Mouse (Mus musculus) liver, embryonic 15.5 days (tissue): ENCODE data around the gene Araf. TPM values are rescaled to one million over a fixed set of nuclear protein-coding genes. Genes with fewer than 3 reads are reported as not detected.

Source experiments
- ATAC-seq: fragments of 200-750 bp; cut with Nextera tagmentation; 2 replicates; pipeline ENCODE4 v1.8.0; 2017; ENCODE audit warnings: moderate number of reproducible peaks, mild to moderate bottlenecking, moderate library complexity; ENCODE audit not compliant: insufficient read depth
- H3K27ac ChIP-seq: fragments of 300-500 bp; sonication (generic); replicated peaks from 2 replicates; pipeline ENCODE4 v1.5.1; 2015; ENCODE audit warnings: mild to moderate bottlenecking, inconsistent platforms
- H3K27me3 ChIP-seq: fragments of 300-500 bp; sonication (generic); 2 replicates; pipeline ENCODE4 v1.6.1; 2015; ENCODE audit warnings: mild to moderate bottlenecking, inconsistent platforms
- H3K36me3 ChIP-seq: fragments of 300-500 bp; sonication (generic); replicated peaks from 2 replicates; pipeline ENCODE4 v1.6.1; 2015; ENCODE audit warnings: moderate library complexity, mild to moderate bottlenecking, inconsistent platforms
- H3K4me1 ChIP-seq: fragments of 300-500 bp; sonication (generic); replicated peaks from 2 replicates; pipeline ENCODE4 v1.6.1; 2015; ENCODE audit warnings: inconsistent platforms
- H3K4me2 ChIP-seq: fragments of 300-500 bp; sonication (generic); 2 replicates; pipeline ENCODE4 v1.6.1; 2015; ENCODE audit warnings: moderate library complexity, mild to moderate bottlenecking, inconsistent platforms
- H3K4me3 ChIP-seq: fragments of 300-500 bp; sonication (generic); replicated peaks from 2 replicates; pipeline ENCODE4 v1.5.1; 2015; ENCODE audit warnings: mild to moderate bottlenecking, inconsistent platforms
- H3K9ac ChIP-seq: fragments of 300-500 bp; sonication (generic); 2 replicates; pipeline ENCODE4 v1.6.1; 2015; ENCODE audit warnings: moderate library complexity, mild to moderate bottlenecking, inconsistent platforms
- H3K9me3 ChIP-seq: fragments of 300-500 bp; sonication (generic); replicated peaks from 2 replicates; pipeline ENCODE4 v1.6.1; 2016; ENCODE audit warnings: inconsistent platforms
- WGBS: fragments of 180-500 bp; shearing (Covaris S2); methylation state at CpG from one replicate; pipeline ENCODE4 v1.1.7; 2015; ENCODE audit warnings: mixed read lengths; ENCODE audit not compliant: insufficient replicate concordance; 5-methylcytosine and 5-hydroxymethylcytosine counted together
- microRNA-seq: library from miRNA; unstranded; fragments of <30 nt; microRNA quantifications from one replicate; pipeline ENCODE4, GENCODE M21; 2016
- polyA plus RNA-seq: library from polyadenylated mRNA; unstranded; fragments of >200 nt; fragmentation: Nextera tagmentation; extraction: Ambion mirVana; gene quantifications from 2 replicates; pipeline ENCODE4 v1.2.1, GENCODE M21; 2015

Gene Araf
- polyA plus RNA-seq, 1 experiment from 2014 or later = 39.8 TPM

GRCm38 (mm10) chrX:20875241-20875640 lies 77.6 kb downstream of the Araf start:
- no peak for ATAC-seq
- WGBS = 58% methylated on average over 3 of the region's 3 CpGs

GRCm38 (mm10) chrX:20910074-20910473 lies 112.5 kb downstream of the Araf start:
- WGBS = 33% methylated on average over 3 of the region's 3 CpGs
- peak; percentile 54; the same call in 1 of the 2 replicates for ATAC-seq

More at GRCm38 (mm10) chrX:20875241-20875640, 77.6 kb downstream of the Araf start:
- H3K4me3 ChIP-seq = no peak overlapping the region
- H3K4me1 ChIP-seq = no peaks in the 10 kb centered on the region
- no peak overlapping the region for H3K4me2 ChIP-seq
- no peaks in the 10 kb centered on the region for H3K36me3 ChIP-seq
- no peak overlapping the region for H3K9ac ChIP-seq
- no peaks in the 10 kb centered on the region for H3K9me3 ChIP-seq
- H3K27ac ChIP-seq = no peak overlapping the region
- H3K27me3 ChIP-seq = peaks cover 3% of the 10 kb centered on the region

More at GRCm38 (mm10) chrX:20910074-20910473, 112.5 kb downstream of the Araf start:
- no peak overlapping the region for H3K4me2 ChIP-seq
- no peak overlapping the region for H3K4me3 ChIP-seq
- peaks cover 10% of the 10 kb centered on the region for H3K4me1 ChIP-seq
- H3K9me3 ChIP-seq = no peaks in the 10 kb centered on the region
- H3K27me3 ChIP-seq = no peaks in the 10 kb centered on the region
- no peaks in the 10 kb centered on the region for H3K36me3 ChIP-seq
- no peak overlapping the region for H3K9ac ChIP-seq
- no peak overlapping the region for H3K27ac ChIP-seq

Small RNA genes lying within 50 kb of the gene (microRNA-seq; reads per million reads assigned to microRNA genes)
- gene Gm24824 = not detected
- not detected for gene Mir5617

Other genes with a start within 250 kb of the Araf start
- gene Rgn, start 248.0 kb upstream of the Araf start, polyA plus RNA-seq = 183 and 191 TPM in 2 replicates
- gene Rbm10, start 180.3 kb upstream of the Araf start, polyA plus RNA-seq = 28.5 and 31.2 TPM in 2 replicates
- 142 and 158 TPM in 2 replicates for gene Ndufb11, start 180.2 kb upstream of the Araf start, polyA plus RNA-seq
- 92.2 and 98.5 TPM in 2 replicates for gene Uba1, start 139.5 kb upstream of the Araf start, polyA plus RNA-seq
- gene Cdk16, start 109.9 kb upstream of the Araf start, polyA plus RNA-seq = 34.3 and 37.4 TPM in 2 replicates
- gene Usp11, start 93.9 kb upstream of the Araf start, polyA plus RNA-seq = 6.0 and 6.1 TPM in 2 replicates
- 2.0 and 2.2 TPM in 2 replicates for gene Timp1, start 72.4 kb downstream of the Araf start, polyA plus RNA-seq
- 0.06 and 0.09 TPM in 2 replicates for gene Syn1, start 123.2 kb downstream of the Araf start, polyA plus RNA-seq
- gene Cfp, start 133.7 kb downstream of the Araf start, polyA plus RNA-seq = 39.0 and 51.4 TPM in 2 replicates
- 2.2 TPM in 2 replicates for gene Elk1, start 152.8 kb downstream of the Araf start, polyA plus RNA-seq
- gene Uxt, start 164.2 kb downstream of the Araf start, polyA plus RNA-seq = 31.1 and 38.3 TPM in 2 replicates